Mouse (Mus musculus): ENCODE results near the gene Kcnmb2.

DNA sequence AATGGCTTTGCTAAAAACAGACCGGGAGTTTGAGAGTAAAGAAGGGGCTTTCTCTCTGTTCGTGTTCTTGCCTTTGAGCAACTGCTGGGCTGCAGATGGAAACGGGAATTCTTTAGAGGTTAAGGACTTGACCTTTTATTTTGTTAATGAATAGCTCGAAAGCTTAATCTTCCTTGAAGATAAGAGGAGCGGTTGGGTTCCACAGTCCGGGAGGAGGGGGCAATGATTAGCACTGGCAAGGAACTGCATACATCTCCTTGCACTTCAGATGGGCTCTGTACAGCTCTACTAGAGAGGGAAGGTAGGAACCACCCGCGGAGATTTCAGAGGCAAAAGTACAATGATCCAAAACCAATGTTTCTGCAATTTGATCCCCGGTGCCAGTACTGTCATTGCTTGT, 1.2 kb downstream of the Kcnmb2 start:
- no peak for TF ChIP-seq POLR2A (IDR thresholded peaks at IDR 0.05; ENCODE audit: borderline replicate concordance, extremely low read depth, low read depth, low read length)
- no peak for TF ChIP-seq CTCF (IDR thresholded peaks at IDR 0.05; ENCODE audit: insufficient read depth, low read length)
